Mouse (Mus musculus) lung, postnatal 14 days (tissue): ENCODE data around the gene Stard3nl.
"Not testable (repeated sequence)": the region's sequence is repeated elsewhere in the genome, so short reads cannot be mapped to it uniquely, and the experiment has no call there.

Source experiments
- DNase-seq: peaks from one replicate; pipeline ENCODE4 v3.0.0; 2021

The Stard3nl gene

GRCm38 (mm10) chr13:19381112-19381828 lies 14.3 kb downstream of the Stard3nl start:
- DNase-seq: no peak

GRCm38 (mm10) chr13:19379313-19379712 lies 16.3 kb downstream of the Stard3nl start:
- DNase-seq: no peak

- no peak for DNase-seq
Observed at GRCm38 (mm10) chr13:19372133-19372729, 23.4 kb downstream of the Stard3nl start.

- DNase-seq: no peak
Observed at GRCm38 (mm10) chr13:19368817-19369216, 26.8 kb downstream of the Stard3nl start.

DNA sequence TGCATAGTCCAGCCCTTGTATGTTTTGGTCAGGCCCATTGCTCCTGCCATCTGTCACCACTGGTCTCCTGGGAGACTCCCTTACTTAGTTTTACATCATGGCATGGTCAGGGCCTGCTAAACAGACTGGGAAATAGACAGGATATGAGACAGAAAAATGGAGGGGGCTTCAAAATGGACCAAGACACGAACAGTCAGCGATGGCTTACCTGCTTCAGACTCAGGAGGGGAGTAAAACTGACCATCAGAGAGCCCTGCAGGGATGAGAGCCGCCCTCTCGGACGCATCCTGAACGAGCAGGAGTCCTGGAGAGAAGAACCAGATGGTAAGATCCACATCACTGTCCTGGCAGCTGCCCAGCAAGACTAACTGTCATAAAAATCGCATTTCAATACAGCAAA lies 28.1 kb downstream of the Stard3nl start:
- DNase-seq: no peak

- DNase-seq: no peak
Observed at GRCm38 (mm10) chr13:19366866-19367265, 28.7 kb downstream of the Stard3nl start.

DNA sequence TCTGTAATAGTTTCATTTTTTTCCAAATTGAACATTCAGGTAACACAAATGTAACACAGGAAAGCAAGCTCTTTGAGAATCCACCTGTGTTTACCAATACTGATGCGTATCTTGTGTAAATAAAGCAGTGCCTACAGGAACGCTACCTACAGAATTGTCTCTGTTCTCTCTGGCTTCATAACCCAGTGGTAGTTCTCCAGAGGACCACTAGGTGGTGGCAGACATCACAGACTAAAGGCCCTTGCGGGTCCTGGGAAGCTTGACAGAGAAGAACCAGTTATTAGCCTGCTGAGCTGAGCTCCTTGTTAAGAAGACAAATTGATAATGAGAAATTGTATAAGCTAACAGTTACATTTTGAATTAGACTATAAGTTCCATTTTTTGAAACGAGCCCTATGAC lies 30.0 kb downstream of the Stard3nl start:
- peak; percentile 71 for DNase-seq

GRCm38 (mm10) chr13:19364245-19364772 lies 31.3 kb downstream of the Stard3nl start:
- DNase-seq: peak; percentile 73

GRCm38 (mm10) chr13:19362358-19362757 lies 33.2 kb downstream of the Stard3nl start:
- no peak for DNase-seq

DNA sequence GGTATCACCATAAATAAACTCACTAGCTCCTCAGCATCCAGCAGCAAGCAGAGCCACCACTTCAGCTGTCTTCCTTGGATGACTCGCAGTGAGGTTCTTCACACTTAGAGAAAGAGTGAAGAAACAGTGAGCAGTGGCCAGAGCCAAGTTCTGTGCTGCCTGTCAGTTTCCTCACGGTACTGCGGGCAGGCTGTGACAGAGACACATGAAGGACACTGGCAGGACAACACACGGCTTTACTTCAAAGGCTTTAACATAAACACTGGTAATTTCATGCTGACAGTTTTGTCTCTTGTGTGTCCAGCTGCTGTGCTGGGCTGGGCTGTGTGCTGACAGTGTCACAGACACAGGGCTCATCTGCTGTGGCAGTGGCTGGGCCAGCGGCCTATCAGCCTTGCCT lies 37.6 kb downstream of the Stard3nl start:
- no peak for DNase-seq

GRCm38 (mm10) chr13:19357301-19357700 lies 38.3 kb downstream of the Stard3nl start:
- DNase-seq: no peak

DNA sequence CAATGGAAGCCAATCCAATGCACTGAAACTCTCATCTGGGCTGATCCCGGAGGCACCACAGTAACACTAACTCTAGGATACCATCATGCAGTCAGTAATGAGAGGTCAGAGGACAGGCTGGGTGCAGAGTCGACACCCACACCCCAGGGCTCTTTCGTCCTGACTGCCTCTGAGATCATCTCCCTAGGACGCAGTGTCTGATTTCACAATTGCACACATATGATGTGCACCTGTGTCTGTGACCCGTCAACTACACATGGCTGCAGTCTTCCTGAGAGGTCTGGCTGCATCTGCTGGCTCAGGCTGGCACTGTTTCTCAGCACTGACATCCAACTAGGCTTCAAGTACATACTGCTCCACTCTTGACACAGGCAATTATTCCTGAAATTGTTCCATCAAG lies 38.9 kb downstream of the Stard3nl start:
- no peak for DNase-seq

DNA sequence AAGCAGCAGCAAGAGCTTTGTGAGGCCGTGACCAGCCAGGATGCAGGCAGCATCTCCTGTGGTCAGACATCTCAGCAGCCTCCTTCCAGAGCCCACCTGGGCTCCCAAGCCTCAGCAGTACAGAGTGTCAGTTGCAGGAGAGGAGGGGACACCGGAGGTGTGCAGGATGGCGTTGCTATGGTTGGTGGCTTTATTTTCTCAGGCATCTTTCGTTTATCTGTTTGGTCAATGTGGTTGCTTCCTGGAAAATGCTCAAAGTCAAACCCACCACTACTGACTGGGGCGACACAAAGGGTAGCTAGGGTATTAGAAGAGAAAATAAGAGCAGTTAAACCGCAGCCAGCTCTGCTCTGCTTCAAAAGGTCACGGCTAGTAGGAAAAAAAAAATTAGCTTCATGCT lies 39.5 kb downstream of the Stard3nl start:
- DNase-seq: no peak

GRCm38 (mm10) chr13:19352795-19353194 lies 42.8 kb downstream of the Stard3nl start:
- DNase-seq: no peak

DNA sequence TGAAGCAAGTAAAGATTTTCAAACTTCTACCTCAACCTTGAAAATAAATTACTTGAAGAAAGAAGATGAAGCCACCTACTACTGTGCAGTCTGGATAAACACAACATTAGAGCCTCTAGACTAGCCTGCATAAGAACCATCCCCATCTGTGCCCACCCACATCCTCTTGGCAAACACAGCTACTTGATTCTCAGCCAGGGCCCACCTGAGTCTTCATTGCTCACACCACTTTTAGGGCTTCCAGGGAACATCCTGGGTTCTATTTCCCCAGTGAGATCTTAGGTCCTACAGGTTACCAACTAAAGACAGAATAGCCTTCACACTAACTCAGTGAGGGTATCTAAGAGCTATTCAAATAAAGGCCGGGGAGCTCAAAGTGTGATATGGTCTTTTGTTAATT lies 55.2 kb downstream of the Stard3nl start:
- DNase-seq: not testable (repeated sequence)

DNA sequence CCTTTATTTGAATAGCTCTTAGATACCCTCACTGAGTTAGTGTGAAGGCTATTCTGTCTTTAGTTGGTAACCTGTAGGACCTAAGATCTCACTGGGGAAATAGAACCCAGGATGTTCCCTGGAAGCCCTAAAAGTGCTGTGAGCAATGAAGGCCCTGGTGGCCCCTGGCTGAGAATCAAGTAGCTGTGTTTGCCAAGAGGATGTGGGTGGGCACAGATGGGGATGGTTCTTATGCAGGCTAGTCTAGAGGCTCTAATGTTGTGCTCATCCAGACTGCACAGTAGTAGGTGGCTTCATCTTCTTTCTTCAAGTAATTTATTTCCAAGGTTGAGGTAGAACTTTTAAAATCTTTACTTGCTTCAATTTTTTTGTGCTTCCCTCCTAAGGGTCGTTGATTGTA lies 59.3 kb downstream of the Stard3nl start:
- DNase-seq: not testable (repeated sequence)
